Mouse (Mus musculus) retina, postnatal 1 day (tissue): Measurements from ENCODE around the gene Rab6b.
A peak's percentile ranks its signal among the peaks of the same experiment; 100 is the strongest.

Experiments used
- DNase-seq: peaks from one replicate; pipeline ENCODE4 v3.0.0-alpha.2; 2012

Gene Rab6b

GRCm38 (mm10) chr9:103111621-103112470 is at the start of gene Rab6b:
Gene Rab6b (plus strand): TSS chr9:103111787.
- DNase-seq, result peak; percentile 87

- no peak for DNase-seq
These were observed 48.0 kb upstream of the Rab6b start for GRCm38 (mm10) chr9:103063591-103063990.

GRCm38 (mm10) chr9:103066845-103067244 is 44.7 kb upstream of the Rab6b start:
- DNase-seq, result no peak

GRCm38 (mm10) chr9:103067651-103068050 is 43.9 kb upstream of the Rab6b start:
- DNase-seq, result no peak

- no peak for DNase-seq
These were observed 42.8 kb upstream of the Rab6b start for GRCm38 (mm10) chr9:103068769-103069168.

GRCm38 (mm10) chr9:103071541-103072203 is 39.9 kb upstream of the Rab6b start:
- no peak for DNase-seq

GRCm38 (mm10) chr9:103072204-103072599 is 39.4 kb upstream of the Rab6b start:
- DNase-seq, result no peak

GRCm38 (mm10) chr9:103072926-103073515 is 38.6 kb upstream of the Rab6b start:
- no peak for DNase-seq

GRCm38 (mm10) chr9:103076836-103077531 is 34.6 kb upstream of the Rab6b start:
- DNase-seq, result no peak

GRCm38 (mm10) chr9:103078194-103078691 is 33.3 kb upstream of the Rab6b start:
- DNase-seq, result no peak

- DNase-seq, result no peak
These were observed 31.4 kb upstream of the Rab6b start for GRCm38 (mm10) chr9:103080211-103080610.

GRCm38 (mm10) chr9:103082246-103082975 is 29.2 kb upstream of the Rab6b start:
- no peak for DNase-seq

GRCm38 (mm10) chr9:103083405-103083804 is 28.2 kb upstream of the Rab6b start:
- DNase-seq, result no peak

- no peak for DNase-seq
These were observed 24.9 kb upstream of the Rab6b start for GRCm38 (mm10) chr9:103086736-103087135.

GRCm38 (mm10) chr9:103087301-103087700 is 24.3 kb upstream of the Rab6b start:
- no peak for DNase-seq

GRCm38 (mm10) chr9:103088661-103089060 is 22.9 kb upstream of the Rab6b start:
- DNase-seq, result no peak

- DNase-seq, result no peak
These were observed 21.3 kb upstream of the Rab6b start for GRCm38 (mm10) chr9:103090116-103090875.

GRCm38 (mm10) chr9:103091039-103091883 is 20.3 kb upstream of the Rab6b start:
- no peak for DNase-seq

GRCm38 (mm10) chr9:103092248-103092647 is 19.3 kb upstream of the Rab6b start:
- DNase-seq, result peak; percentile 90

GRCm38 (mm10) chr9:103093681-103094080 is 17.9 kb upstream of the Rab6b start:
- no peak for DNase-seq
